Mouse (Mus musculus) T-helper 17 cell (primary cell): ENCODE measurements around the gene Ropn1l.

ENCODE experiments used
- in situ Hi-C, 2 experiments: fragments of 300-600 bp; cut with MboI, MseI; formaldehyde crosslinking; loops; 1 replicate in 1 of 2; 2 replicates in 1 of 2; pipeline ENCODE4 v1.15.1; 2025; ENCODE audit warnings: high pct_unique_total_duplicates in 2 of 2

Gene Ropn1l

GRCm38 (mm10) chr15:31453098-31453916, at the start of gene Ropn1l:
TSS of gene Ropn1l (minus strand) at chr15:31453737.
- in situ Hi-C loops: no loop called here

- in situ Hi-C loops: no loop called here
Measured at GRCm38 (mm10) chr15:31502996-31503395, 49.5 kb upstream of the Ropn1l start.

GRCm38 (mm10) chr15:31502313-31502712, 48.8 kb upstream of the Ropn1l start:
- in situ Hi-C loops: no loop called here

GRCm38 (mm10) chr15:31494803-31495202, 41.3 kb upstream of the Ropn1l start:
- in situ Hi-C loops: loop anchor here (5.0 to 25.0 kb wide), 2 partner anchors 92 kb away; no protein-coding TSS in a partner anchor

GRCm38 (mm10) chr15:31494310-31494709, 40.8 kb upstream of the Ropn1l start:
- in situ Hi-C loops: loop anchor here in 1 of 2 experiments (25.0 kb wide), 1 partner anchor 93 kb away; no protein-coding TSS in a partner anchor

GRCm38 (mm10) chr15:31487407-31487806, 33.9 kb upstream of the Ropn1l start:
- in situ Hi-C loops: loop anchor here in 1 of 2 experiments (25.0 kb wide), 1 partner anchor 100 kb away; no protein-coding TSS in a partner anchor

- in situ Hi-C loops: loop anchor here in 1 of 2 experiments (25.0 kb wide), 1 partner anchor 111 kb away; no protein-coding TSS in a partner anchor
Measured at GRCm38 (mm10) chr15:31476678-31477077, 23.1 kb upstream of the Ropn1l start.

GRCm38 (mm10) chr15:31472645-31473574, 19.4 kb upstream of the Ropn1l start:
- in situ Hi-C loops: no loop called here

GRCm38 (mm10) chr15:31471529-31471928, 18.0 kb upstream of the Ropn1l start:
- in situ Hi-C loops: no loop called here

- in situ Hi-C loops: loop anchor here in 1 of 2 experiments (5.0 kb wide), 1 partner anchor 68 kb away; no protein-coding TSS in a partner anchor
Measured at GRCm38 (mm10) chr15:31469497-31469896, 16.0 kb upstream of the Ropn1l start.

- in situ Hi-C loops: loop anchor here in 1 of 2 experiments (5.0 kb wide), 1 partner anchor 68 kb away; no protein-coding TSS in a partner anchor
Measured at GRCm38 (mm10) chr15:31468806-31469205, 15.3 kb upstream of the Ropn1l start.

GRCm38 (mm10) chr15:31466749-31467148, 13.2 kb upstream of the Ropn1l start:
- in situ Hi-C loops: loop anchor here in 1 of 2 experiments (5.0 kb wide), 1 partner anchor 71 kb away; no protein-coding TSS in a partner anchor

GRCm38 (mm10) chr15:31466295-31466694, 12.8 kb upstream of the Ropn1l start:
- in situ Hi-C loops: loop anchor here in 1 of 2 experiments (5.0 kb wide), 1 partner anchor 71 kb away; no protein-coding TSS in a partner anchor

- in situ Hi-C loops: loop anchor here in 1 of 2 experiments (5.0 kb wide), 1 partner anchor 71 kb away; no protein-coding TSS in a partner anchor
Measured at GRCm38 (mm10) chr15:31465806-31466205, 12.3 kb upstream of the Ropn1l start.

- in situ Hi-C loops: no loop called here
Measured at GRCm38 (mm10) chr15:31460571-31460970, 7.0 kb upstream of the Ropn1l start.

GRCm38 (mm10) chr15:31458081-31458480, 4.5 kb upstream of the Ropn1l start:
- in situ Hi-C loops: loop anchor here in 1 of 2 experiments (5.0 kb wide), 1 partner anchor 129 kb away; no protein-coding TSS in a partner anchor

- in situ Hi-C loops: loop anchor here in 1 of 2 experiments (5.0 kb wide), 1 partner anchor 131 kb away; no protein-coding TSS in a partner anchor
Measured at GRCm38 (mm10) chr15:31456381-31456780, 2.8 kb upstream of the Ropn1l start.

- in situ Hi-C loops: loop anchor here in 1 of 2 experiments (5.0 kb wide), 1 partner anchor 132 kb away; no protein-coding TSS in a partner anchor
Measured at GRCm38 (mm10) chr15:31454861-31455295, 1.3 kb upstream of the Ropn1l start.

GRCm38 (mm10) chr15:31454096-31454860, 741 bp upstream of the Ropn1l start:
- in situ Hi-C loops: no loop called here
